Mouse (Mus musculus) embryonic facial prominence, embryonic 15.5 days (tissue): ENCODE results near the gene Dtd1. TPM values are rescaled to one million over a fixed set of nuclear protein-coding genes. Genes with fewer than 3 reads are reported as not detected.

Experiments used
- ATAC-seq: fragments of 200-750 bp; cut with Nextera tagmentation; 2 replicates; pipeline ENCODE4 v1.8.0; 2017; ENCODE audit warnings: low read depth, moderate TSS enrichment; ENCODE audit not compliant: insufficient number of reproducible peaks, low FRiP score, low TSS enrichment
- H3K27ac ChIP-seq: fragments of 300-500 bp; sonication (generic); replicated peaks from 2 replicates; pipeline ENCODE4 v1.5.1; 2015; ENCODE audit warnings: mild to moderate bottlenecking, inconsistent platforms
- H3K27me3 ChIP-seq: fragments of 300-500 bp; sonication (generic); 2 replicates; pipeline ENCODE4 v1.6.1; 2015; ENCODE audit warnings: inconsistent platforms
- H3K36me3 ChIP-seq: fragments of 300-500 bp; sonication (generic); 2 replicates; pipeline ENCODE4 v1.6.1; 2015; ENCODE audit warnings: mild to moderate bottlenecking, inconsistent platforms
- H3K4me1 ChIP-seq: fragments of 300-500 bp; sonication (generic); 2 replicates; pipeline ENCODE4 v1.6.1; 2015; ENCODE audit warnings: inconsistent platforms
- H3K4me2 ChIP-seq: fragments of 300-500 bp; sonication (generic); replicated peaks from 2 replicates; pipeline ENCODE4 v1.6.1; 2015; ENCODE audit warnings: mild to moderate bottlenecking, inconsistent platforms
- H3K4me3 ChIP-seq: fragments of 300-500 bp; sonication (generic); replicated peaks from 2 replicates; pipeline ENCODE4 v1.5.1; 2015; ENCODE audit warnings: mild to moderate bottlenecking, inconsistent platforms
- H3K9ac ChIP-seq: fragments of 300-500 bp; sonication (generic); 2 replicates; pipeline ENCODE4 v1.6.1; 2015; ENCODE audit warnings: inconsistent platforms
- H3K9me3 ChIP-seq: fragments of 300-500 bp; sonication (generic); replicated peaks from 2 replicates; pipeline ENCODE4 v1.6.1; 2016; ENCODE audit warnings: inconsistent platforms
- WGBS: fragments of 180-500 bp; shearing (Covaris S2); methylation state at CpG from one replicate; pipeline ENCODE4 v1.1.7; 2015; 5-methylcytosine and 5-hydroxymethylcytosine counted together
- polyA plus RNA-seq: library from polyadenylated mRNA; unstranded; fragments of >200 nt; fragmentation: Nextera tagmentation; extraction: Ambion mirVana; gene quantifications from 2 replicates; pipeline ENCODE4 v1.2.1, GENCODE M21; 2015

Dtd1 gene
- polyA plus RNA-seq, 1 experiment from 2014 or later, result 36.9 TPM

- no peaks in the 10 kb centered on the region for H3K27me3 ChIP-seq
- no peak for ATAC-seq
- H3K9ac ChIP-seq, result no peak overlapping the region
- WGBS, result 73% methylated on average over 10 of the region's 10 CpGs
- peaks cover 23% of the 10 kb centered on the region for H3K4me1 ChIP-seq
- H3K4me3 ChIP-seq, result no peak overlapping the region
- no peaks in the 10 kb centered on the region for H3K9me3 ChIP-seq
- H3K4me2 ChIP-seq, result no peak overlapping the region
- no peaks in the 10 kb centered on the region for H3K36me3 ChIP-seq
- no peak overlapping the region for H3K27ac ChIP-seq
Measured at GRCm38 (mm10) chr2:144741973-144742372, 142.3 kb downstream of the Dtd1 start.

DNA sequence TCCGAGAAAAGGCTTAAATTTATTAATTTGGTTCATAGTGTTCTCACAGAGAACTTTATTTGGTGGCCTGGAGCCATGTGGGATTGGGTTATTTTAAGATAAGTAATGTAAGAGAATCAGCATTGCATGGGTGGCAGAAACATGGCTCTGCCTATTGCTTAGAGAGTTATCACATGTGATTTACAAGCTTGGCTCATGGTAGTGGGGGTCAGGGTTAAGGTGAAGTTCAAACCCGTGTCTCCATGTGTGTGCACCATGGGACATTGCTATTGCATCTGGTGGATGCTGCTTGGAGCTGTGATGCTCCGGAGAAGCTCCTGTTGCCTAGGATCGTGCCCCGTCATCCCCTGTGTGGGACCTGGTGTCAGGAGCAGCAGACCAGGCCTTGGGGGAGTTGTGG lies 143.6 kb downstream of the Dtd1 start:
- no peaks in the 10 kb centered on the region for H3K9me3 ChIP-seq
- no peak overlapping the region for H3K9ac ChIP-seq
- H3K4me2 ChIP-seq, result no peak overlapping the region
- H3K27me3 ChIP-seq, result no peaks in the 10 kb centered on the region
- peaks cover 16% of the 10 kb centered on the region for H3K4me1 ChIP-seq
- ATAC-seq, result no peak
- no peaks in the 10 kb centered on the region for H3K36me3 ChIP-seq
- no peak overlapping the region for H3K27ac ChIP-seq
- H3K4me3 ChIP-seq, result no peak overlapping the region
- 81% methylated on average over 5 of the region's 5 CpGs for WGBS

DNA sequence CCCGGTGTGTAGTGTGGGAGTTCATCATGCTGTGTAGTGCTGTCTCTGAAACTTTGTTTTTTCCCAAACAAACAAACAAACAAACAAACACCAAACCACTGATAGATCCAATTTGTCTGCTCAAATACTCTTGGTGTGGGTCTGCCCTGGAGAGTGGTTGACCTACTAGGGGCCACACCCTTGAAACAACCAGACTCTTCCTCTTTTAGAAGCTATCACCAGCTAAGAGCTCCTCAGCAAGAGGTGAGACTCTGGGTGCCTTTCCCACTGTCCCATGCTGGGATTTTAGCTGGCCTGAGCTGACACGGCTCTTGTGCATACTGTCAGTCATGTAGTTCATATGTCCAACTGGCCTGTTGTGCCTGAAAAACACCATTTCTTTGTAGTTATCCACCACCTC lies 145.6 kb downstream of the Dtd1 start:
- no peak overlapping the region for H3K4me3 ChIP-seq
- H3K27ac ChIP-seq, result no peak overlapping the region
- peaks cover 11% of the 10 kb centered on the region for H3K4me1 ChIP-seq
- 92% methylated on average over 2 of the region's 2 CpGs for WGBS
- H3K27me3 ChIP-seq, result no peaks in the 10 kb centered on the region
- no peak for ATAC-seq
- H3K4me2 ChIP-seq, result no peak overlapping the region
- H3K36me3 ChIP-seq, result no peaks in the 10 kb centered on the region
- H3K9ac ChIP-seq, result no peak overlapping the region
- no peaks in the 10 kb centered on the region for H3K9me3 ChIP-seq

DNA sequence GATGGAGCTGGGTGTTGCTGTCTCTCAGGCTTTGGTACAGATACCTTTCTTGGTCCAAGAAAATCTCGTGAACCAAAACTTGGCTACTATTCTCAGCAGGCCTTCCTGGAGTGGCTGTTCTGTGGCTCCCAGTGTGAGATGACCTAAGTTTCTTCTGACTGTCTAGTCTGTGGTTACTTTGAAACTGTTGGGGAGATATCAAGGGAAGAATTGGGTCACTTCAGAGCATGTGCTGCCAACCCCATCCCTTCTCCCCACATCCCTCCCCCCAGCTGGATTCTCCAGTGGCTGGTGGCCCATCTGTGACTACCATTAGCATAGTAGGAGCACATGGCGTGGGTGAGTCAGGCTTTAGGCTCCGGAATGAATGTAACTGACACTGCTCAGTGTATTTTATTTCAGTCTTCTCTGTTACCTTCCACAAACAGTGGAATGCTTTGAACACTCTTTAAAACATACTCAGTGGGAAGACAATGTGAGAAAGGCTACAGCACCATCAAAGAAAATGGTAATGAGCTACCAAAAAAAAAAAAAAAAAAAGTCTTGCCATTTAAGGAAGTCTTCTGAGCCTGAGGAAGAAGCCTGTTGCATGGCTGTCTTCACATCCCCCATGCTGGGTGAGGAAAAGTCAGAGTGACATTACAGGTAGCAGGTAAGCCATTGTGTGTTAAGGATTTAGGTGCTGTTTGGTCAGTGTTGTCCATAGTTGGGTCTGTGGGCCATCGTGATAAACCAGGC lies 146.5 kb downstream of the Dtd1 start:
- Histone ChIP-seq H3K4me3 (no peak overlapping the region), H3K36me3 (no peaks in the 10 kb centered on the region), H3K4me1 (peaks cover 4% of the 10 kb centered on the region), H3K9me3 (no peaks in the 10 kb centered on the region), H3K27me3 (no peaks in the 10 kb centered on the region), H3K4me2 (no peak overlapping the region), H3K9ac (no peak overlapping the region), H3K27ac (no peak overlapping the region)
- 50% methylated on average over 4 of the region's 4 CpGs for WGBS
- no peak for ATAC-seq

GRCm38 (mm10) chr2:144753604-144754003 lies 153.9 kb downstream of the Dtd1 start:
- Histone ChIP-seq H3K4me3 (no peak overlapping the region), H3K27ac (no peak overlapping the region), H3K9me3 (no peaks in the 10 kb centered on the region), H3K27me3 (no peaks in the 10 kb centered on the region), H3K4me2 (no peak overlapping the region), H3K36me3 (no peaks in the 10 kb centered on the region), H3K9ac (no peak overlapping the region), H3K4me1 (no peaks in the 10 kb centered on the region)
- WGBS, result 74% methylated on average over 6 of the region's 6 CpGs
- ATAC-seq, result no peak

GRCm38 (mm10) chr2:144755016-144755415 lies 155.3 kb downstream of the Dtd1 start:
- no peak overlapping the region for H3K9ac ChIP-seq
- no peak overlapping the region for H3K4me2 ChIP-seq
- H3K4me1 ChIP-seq, result no peaks in the 10 kb centered on the region
- H3K27ac ChIP-seq, result no peak overlapping the region
- H3K9me3 ChIP-seq, result no peaks in the 10 kb centered on the region
- H3K4me3 ChIP-seq, result no peak overlapping the region
- no peak for ATAC-seq
- 97% methylated on average over 2 of the region's 2 CpGs for WGBS
- H3K27me3 ChIP-seq, result no peaks in the 10 kb centered on the region
- H3K36me3 ChIP-seq, result no peaks in the 10 kb centered on the region

DNA sequence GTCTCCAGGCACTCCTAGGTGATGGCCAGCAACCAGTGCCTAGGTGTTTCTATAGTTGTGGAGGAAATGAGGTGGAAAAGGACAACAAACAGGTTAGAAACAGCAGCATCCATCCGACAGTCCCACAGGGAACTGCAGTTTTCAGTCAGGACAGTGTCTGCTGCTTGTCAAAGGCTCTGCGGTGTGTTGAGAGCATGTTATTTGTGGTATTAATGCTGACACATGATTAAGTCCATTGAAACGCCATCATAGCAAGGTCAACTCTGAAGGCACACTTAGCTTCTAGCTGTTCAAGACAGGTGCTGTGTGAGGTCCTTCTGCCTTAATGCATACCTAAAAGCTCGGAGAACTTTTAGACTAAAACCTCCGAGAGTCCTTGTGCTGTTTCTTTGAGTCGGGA lies 161.0 kb downstream of the Dtd1 start:
- Histone ChIP-seq H3K27ac (no peak overlapping the region), H3K9ac (no peak overlapping the region), H3K4me3 (no peak overlapping the region), H3K9me3 (no peaks in the 10 kb centered on the region), H3K4me1 (no peaks in the 10 kb centered on the region), H3K4me2 (no peak overlapping the region), H3K27me3 (no peaks in the 10 kb centered on the region), H3K36me3 (no peaks in the 10 kb centered on the region)
- no peak for ATAC-seq
- 85% methylated on average over 6 of the region's 6 CpGs for WGBS

GRCm38 (mm10) chr2:144763706-144764105 lies 164.0 kb downstream of the Dtd1 start:
- ATAC-seq, result no peak
- Histone ChIP-seq H3K9me3 (no peaks in the 10 kb centered on the region), H3K27me3 (no peaks in the 10 kb centered on the region), H3K4me1 (no peaks in the 10 kb centered on the region), H3K4me3 (no peak overlapping the region), H3K36me3 (no peaks in the 10 kb centered on the region), H3K27ac (no peak overlapping the region), H3K9ac (no peak overlapping the region), H3K4me2 (no peak overlapping the region)
- 95% methylated on average over 9 of the region's 9 CpGs for WGBS

- Histone ChIP-seq H3K9ac (no peak overlapping the region), H3K27ac (no peak overlapping the region), H3K4me3 (no peak overlapping the region), H3K36me3 (no peaks in the 10 kb centered on the region), H3K9me3 (no peaks in the 10 kb centered on the region), H3K27me3 (no peaks in the 10 kb centered on the region), H3K4me2 (no peak overlapping the region), H3K4me1 (no peaks in the 10 kb centered on the region)
- ATAC-seq, result no peak
- WGBS, result 67% methylated on average over 7 of the region's 7 CpGs
Measured at GRCm38 (mm10) chr2:144764116-144764788, 164.6 kb downstream of the Dtd1 start.

- Histone ChIP-seq H3K27me3 (no peaks in the 10 kb centered on the region), H3K4me2 (no peak overlapping the region), H3K9me3 (no peaks in the 10 kb centered on the region), H3K36me3 (no peaks in the 10 kb centered on the region), H3K4me1 (no peaks in the 10 kb centered on the region), H3K9ac (no peak overlapping the region), H3K4me3 (no peak overlapping the region), H3K27ac (no peak overlapping the region)
- no peak for ATAC-seq
- WGBS, result 98% methylated on average over 5 of the region's 5 CpGs
Measured at GRCm38 (mm10) chr2:144765219-144765618, 165.5 kb downstream of the Dtd1 start.

DNA sequence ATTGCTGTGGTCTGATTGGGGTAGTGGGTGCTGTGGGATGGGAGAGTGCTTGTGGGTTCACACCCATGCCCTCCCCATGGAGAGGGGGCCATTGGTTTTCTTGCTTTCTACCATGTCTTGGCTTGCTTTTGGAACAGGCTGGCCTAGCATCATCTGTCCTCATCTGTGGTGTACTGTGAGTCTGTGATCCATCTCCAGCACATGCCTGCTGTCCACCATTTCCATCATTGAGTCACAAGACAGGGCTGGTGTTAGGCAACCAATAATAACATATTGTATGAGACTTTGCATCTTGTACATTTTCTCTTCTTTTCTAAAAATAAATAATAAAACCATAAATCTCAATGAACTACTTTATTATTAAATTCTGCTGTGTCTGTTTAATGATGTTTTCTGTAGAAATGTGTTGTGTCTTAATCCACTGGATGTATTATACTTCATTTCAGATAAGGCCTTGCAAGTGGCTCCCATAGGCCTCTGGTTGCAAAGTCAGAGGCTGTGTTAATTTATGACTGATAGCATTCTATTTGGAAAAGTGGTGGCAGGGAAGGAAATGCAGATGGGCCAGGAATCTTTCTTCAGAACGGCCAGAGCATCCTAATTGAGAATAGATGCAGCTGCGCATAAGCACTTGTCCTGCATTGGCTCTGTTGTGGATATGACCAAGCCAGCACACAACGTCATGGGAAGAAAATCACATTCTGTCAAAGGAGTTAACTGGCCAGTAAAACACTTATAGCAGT lies 168.8 kb downstream of the Dtd1 start:
- no peak overlapping the region for H3K4me3 ChIP-seq
- WGBS, result 70% methylated on average over 3 of the region's 3 CpGs
- no peak overlapping the region for H3K27ac ChIP-seq
- no peaks in the 10 kb centered on the region for H3K4me1 ChIP-seq
- H3K27me3 ChIP-seq, result no peaks in the 10 kb centered on the region
- no peaks in the 10 kb centered on the region for H3K36me3 ChIP-seq
- no peak overlapping the region for H3K9ac ChIP-seq
- H3K4me2 ChIP-seq, result no peak overlapping the region
- no peaks in the 10 kb centered on the region for H3K9me3 ChIP-seq
- ATAC-seq, result no peak
